Mouse (Mus musculus) liver, embryonic 14.5 days (tissue): ENCODE measurements around the gene Tmem81.

Experiments used
- CTCF ChIP-seq: IDR thresholded peaks from 2 replicates; pipeline ENCODE4 v1.5.1; 2016; ENCODE audit warnings: antibody characterized with exemption, low read depth, control low read depth
- EP300 ChIP-seq: IDR thresholded peaks from 2 replicates; pipeline ENCODE4 v1.6.1; 2016; ENCODE audit warnings: antibody characterized with exemption, low read depth

- TF ChIP-seq CTCF (no peak), EP300 (no peak)
Measured at GRCm38 (mm10) chr1:132464651-132465050, 41.4 kb upstream of the Tmem81 start.
